Mouse (Mus musculus) stomach, postnatal 0 days (tissue): ENCODE measurements around the gene Caprin1. TPM values are rescaled to one million over a fixed set of nuclear protein-coding genes. Genes with fewer than 3 reads are reported as not detected.

ENCODE experiments used
- ATAC-seq: fragments of 200-750 bp; cut with Nextera tagmentation; 2 replicates; pipeline ENCODE4 v1.8.0; 2017; ENCODE audit not compliant: low FRiP score, low TSS enrichment
- DNase-seq: peaks from one replicate; pipeline ENCODE4 v3.0.0-alpha.2; 2016; ENCODE audit warnings: low spot score
- H3K27ac ChIP-seq: fragments of 300-500 bp; sonication (generic); replicated peaks from 2 replicates; pipeline ENCODE4 v1.5.1; 2014; ENCODE audit warnings: mild to moderate bottlenecking, control low read depth
- H3K27me3 ChIP-seq: fragments of 300-500 bp; sonication (generic); 2 replicates; pipeline ENCODE4 v1.6.1; 2014; ENCODE audit warnings: low read length; ENCODE audit not compliant: control insufficient read depth, insufficient read depth
- H3K36me3 ChIP-seq: fragments of 300-500 bp; sonication (generic); 2 replicates; pipeline ENCODE4 v1.6.1; 2014; ENCODE audit warnings: low read length, mixed read lengths; ENCODE audit not compliant: control insufficient read depth, insufficient read depth
- H3K4me1 ChIP-seq: fragments of 300-500 bp; sonication (generic); replicated peaks from 2 replicates; pipeline ENCODE4 v1.6.1; 2014; ENCODE audit warnings: antibody characterized with exemption; ENCODE audit not compliant: control insufficient read depth, insufficient read depth
- H3K4me2 ChIP-seq: fragments of 300-500 bp; sonication (generic); replicated peaks from 2 replicates; pipeline ENCODE4 v1.6.1; 2014; ENCODE audit warnings: low read depth, mild to moderate bottlenecking, control low read depth, moderate library complexity
- H3K4me3 ChIP-seq: fragments of 300-500 bp; sonication (generic); 2 replicates; pipeline ENCODE4 v1.5.1; 2014; ENCODE audit warnings: low read depth, low read length, control low read depth
- H3K9ac ChIP-seq: fragments of 300-500 bp; sonication (generic); 2 replicates; pipeline ENCODE4 v1.6.1; 2014; ENCODE audit warnings: mild to moderate bottlenecking, low read length, control low read depth, mixed read lengths
- H3K9me3 ChIP-seq: fragments of 300-500 bp; sonication (generic); 2 replicates; pipeline ENCODE4 v1.6.1; 2016; ENCODE audit warnings: low read length; ENCODE audit not compliant: control insufficient read depth
- CTCF ChIP-seq: IDR thresholded peaks from 2 replicates; pipeline ENCODE4 v1.5.1; 2016; ENCODE audit warnings: antibody characterized with exemption, low read depth, mild to moderate bottlenecking, moderate library complexity
- EP300 ChIP-seq: optimal IDR thresholded peaks from 2 replicates; pipeline ENCODE3; 2016; ENCODE audit warnings: antibody characterized with exemption
- WGBS: fragments of 180-500 bp; shearing (Covaris S2); extraction: QIAGEN DNeasy Blood & Tissue Kit; methylation state at CpG from one replicate; pipeline ENCODE4 v1.1.7; 2014; 5-methylcytosine and 5-hydroxymethylcytosine counted together
- polyA plus RNA-seq: library from polyadenylated mRNA; unstranded; fragments of >200 nt; fragmentation: Nextera tagmentation; extraction: Ambion mirVana; gene quantifications from 2 replicates; pipeline ENCODE4 v1.2.1, GENCODE M21; 2015

Gene Caprin1
- polyA plus RNA-seq, 1 experiment from 2014 or later = 87.0 TPM

DNA sequence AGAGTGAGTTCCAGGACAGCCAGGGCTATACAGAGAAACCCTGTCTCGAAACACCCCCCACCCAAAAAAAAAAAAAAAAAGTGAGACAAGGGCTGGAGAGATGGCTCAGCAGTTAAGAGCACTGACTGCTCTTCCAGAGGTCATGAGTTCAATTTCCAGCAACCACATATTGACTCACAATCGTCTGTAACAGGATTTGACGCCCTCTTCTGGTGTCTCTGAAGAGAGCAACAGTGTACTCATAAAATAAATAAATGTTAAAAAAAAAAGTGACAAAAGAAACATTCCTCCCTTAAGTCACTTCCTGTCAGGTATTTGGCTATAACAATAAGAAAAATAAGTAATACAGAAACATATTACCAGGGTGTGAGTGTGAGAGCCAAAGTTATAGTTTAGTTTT, 41.0 kb upstream of the Caprin1 start:
- H3K36me3 ChIP-seq = no peaks in the 10 kb centered on the region
- H3K4me1 ChIP-seq = no peaks in the 10 kb centered on the region
- H3K27ac ChIP-seq = no peak overlapping the region
- no peak overlapping the region for H3K9ac ChIP-seq
- no peaks in the 10 kb centered on the region for H3K9me3 ChIP-seq
- WGBS = 58% methylated on average over 3 of the region's 3 CpGs
- ATAC-seq = no peak
- TF ChIP-seq EP300 (no peak), CTCF (peak; percentile 32)
- DNase-seq = no peak
- no peak overlapping the region for H3K4me2 ChIP-seq
- no peaks in the 10 kb centered on the region for H3K27me3 ChIP-seq
- H3K4me3 ChIP-seq = no peak overlapping the region

DNA sequence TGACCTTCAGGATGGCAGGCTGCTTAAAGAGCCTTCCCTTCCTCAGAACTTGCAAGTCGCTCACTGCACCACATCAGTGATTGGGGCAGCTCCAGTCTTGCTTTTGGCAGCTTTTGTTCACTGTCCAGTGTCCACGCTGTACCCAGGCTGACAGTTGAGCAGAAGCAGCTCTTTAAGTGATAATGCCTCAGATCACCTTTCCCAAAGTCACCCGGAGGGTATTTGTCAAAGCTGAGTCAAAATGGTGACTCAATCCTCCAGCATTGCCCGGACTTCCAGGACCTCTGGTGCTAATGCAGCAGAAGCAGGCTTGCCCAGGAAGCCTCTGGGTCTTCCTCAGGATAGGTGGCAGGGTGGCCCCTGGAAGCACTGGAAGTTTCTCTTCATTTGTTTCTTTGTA, 39.7 kb upstream of the Caprin1 start:
- Histone ChIP-seq H3K9me3 (no peaks in the 10 kb centered on the region), H3K27me3 (no peaks in the 10 kb centered on the region), H3K4me2 (no peak overlapping the region), H3K9ac (no peak overlapping the region), H3K4me3 (no peak overlapping the region), H3K36me3 (no peaks in the 10 kb centered on the region), H3K4me1 (no peaks in the 10 kb centered on the region), H3K27ac (no peak overlapping the region)
- 62% methylated on average over 4 of the region's 4 CpGs for WGBS
- TF ChIP-seq CTCF (no peak), EP300 (no peak)
- ATAC-seq = no peak
- DNase-seq = no peak

DNA sequence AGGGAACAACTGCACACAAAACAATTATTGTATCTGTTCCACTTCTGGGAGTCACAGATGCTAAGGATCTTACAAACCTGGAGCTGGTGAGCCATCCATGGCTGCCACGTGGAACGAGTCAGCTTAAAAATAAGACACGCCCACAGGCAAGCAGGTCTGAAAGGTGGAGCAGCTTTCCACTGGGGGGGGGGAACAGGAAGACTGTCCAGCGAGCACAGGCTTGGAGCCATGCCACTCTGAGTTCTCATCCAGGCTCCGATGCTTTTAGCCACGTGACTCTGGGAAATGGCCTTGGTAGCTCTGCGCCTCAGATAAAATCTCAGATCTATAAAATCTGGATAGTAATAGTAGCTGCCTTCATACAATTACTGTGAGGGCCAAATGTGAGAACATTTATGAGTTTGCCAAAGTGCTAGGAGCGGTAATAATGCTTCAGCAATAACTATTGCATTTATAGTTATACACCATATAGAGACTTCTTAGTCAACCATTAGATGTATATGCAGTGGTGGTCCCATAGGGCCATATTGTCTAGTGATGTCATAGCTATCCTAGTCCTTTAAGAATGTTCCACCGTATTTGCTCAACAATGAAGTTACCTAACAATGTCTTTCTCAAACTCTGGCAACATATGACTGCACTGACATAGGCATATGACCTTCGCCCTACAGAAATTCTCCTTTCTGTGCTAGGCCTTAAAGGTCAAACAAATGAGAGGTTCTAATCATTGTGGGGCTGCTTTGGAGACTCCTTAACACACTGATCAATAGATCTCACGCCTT, 38.4 kb upstream of the Caprin1 start:
- H3K27me3 ChIP-seq = no peaks in the 10 kb centered on the region
- no peaks in the 10 kb centered on the region for H3K4me1 ChIP-seq
- DNase-seq (no peak), ATAC-seq (no peak)
- H3K27ac ChIP-seq = no peak overlapping the region
- H3K9me3 ChIP-seq = no peaks in the 10 kb centered on the region
- TF ChIP-seq CTCF (no peak), EP300 (no peak)
- 60% methylated on average over 11 of the region's 11 CpGs for WGBS
- no peak overlapping the region for H3K4me3 ChIP-seq
- no peaks in the 10 kb centered on the region for H3K36me3 ChIP-seq
- H3K4me2 ChIP-seq = no peak overlapping the region
- H3K9ac ChIP-seq = no peak overlapping the region

DNA sequence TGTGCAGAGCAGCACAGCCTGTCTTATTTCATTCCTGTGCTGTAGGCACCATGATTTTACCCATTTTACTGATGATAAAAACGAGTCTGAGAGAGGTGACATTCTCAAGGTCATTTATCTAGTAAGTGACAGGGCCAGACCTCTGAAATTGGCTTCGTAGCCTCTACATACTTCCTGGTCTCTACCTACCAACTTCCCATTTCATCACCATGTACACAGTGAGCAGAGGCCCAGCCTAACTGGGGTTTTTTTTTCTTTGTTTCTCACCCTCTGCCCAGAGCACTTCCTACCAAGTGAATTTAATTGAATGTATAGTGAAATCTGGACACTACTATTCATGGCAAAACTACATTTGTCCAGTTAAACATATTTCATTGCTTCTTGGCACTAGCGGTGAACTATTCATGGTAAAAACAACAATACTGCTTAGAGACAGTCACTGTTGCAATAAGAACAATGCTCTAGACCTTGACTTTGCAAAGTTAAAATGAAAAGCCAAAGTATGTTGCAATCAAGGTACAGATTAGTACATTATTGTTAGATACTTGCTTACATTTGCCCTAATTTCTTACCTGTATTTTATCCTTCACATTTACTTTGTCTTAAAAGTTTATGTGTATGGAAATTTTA, 36.5 kb upstream of the Caprin1 start:
- H3K9ac ChIP-seq = no peak overlapping the region
- no peak overlapping the region for H3K4me2 ChIP-seq
- no peak overlapping the region for H3K27ac ChIP-seq
- TF ChIP-seq EP300 = no peak
- TF ChIP-seq CTCF = no peak
- no peaks in the 10 kb centered on the region for H3K27me3 ChIP-seq
- no peak for ATAC-seq
- H3K4me1 ChIP-seq = no peaks in the 10 kb centered on the region
- no peaks in the 10 kb centered on the region for H3K36me3 ChIP-seq
- no peak overlapping the region for H3K4me3 ChIP-seq
- DNase-seq = no peak
- H3K9me3 ChIP-seq = no peaks in the 10 kb centered on the region
- 64% methylated on average over 3 of the region's 3 CpGs for WGBS

DNA sequence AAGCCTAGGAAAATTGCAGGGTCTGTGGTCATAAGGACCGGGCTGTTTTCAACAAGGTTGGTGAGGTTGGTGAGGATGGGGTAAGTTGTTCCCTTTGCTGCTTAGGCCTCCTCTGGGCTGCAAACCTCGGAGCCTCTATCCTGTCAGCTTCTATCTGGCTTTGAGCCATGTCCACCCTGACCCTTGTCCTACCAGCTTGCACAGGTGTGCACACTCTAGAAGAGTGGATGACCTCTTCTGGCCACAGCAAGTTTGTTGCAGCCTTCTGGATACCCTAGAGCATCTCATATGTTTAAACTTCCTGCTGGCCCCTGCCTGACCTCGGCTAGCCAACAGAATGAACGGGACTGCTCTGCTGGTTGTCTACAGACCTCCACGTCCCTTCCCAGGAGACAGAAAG, 35.5 kb upstream of the Caprin1 start:
- 39% methylated on average over 5 of the region's 5 CpGs for WGBS
- no peaks in the 10 kb centered on the region for H3K4me1 ChIP-seq
- H3K36me3 ChIP-seq = no peaks in the 10 kb centered on the region
- H3K27me3 ChIP-seq = no peaks in the 10 kb centered on the region
- DNase-seq (no peak), ATAC-seq (0 out of 2 replicates have a peak, but pooled peaks have one; percentile 53)
- no peak overlapping the region for H3K4me2 ChIP-seq
- no peaks in the 10 kb centered on the region for H3K9me3 ChIP-seq
- H3K4me3 ChIP-seq = no peak overlapping the region
- no peak overlapping the region for H3K27ac ChIP-seq
- TF ChIP-seq EP300 (no peak), CTCF (no peak)
- no peak overlapping the region for H3K9ac ChIP-seq

DNA sequence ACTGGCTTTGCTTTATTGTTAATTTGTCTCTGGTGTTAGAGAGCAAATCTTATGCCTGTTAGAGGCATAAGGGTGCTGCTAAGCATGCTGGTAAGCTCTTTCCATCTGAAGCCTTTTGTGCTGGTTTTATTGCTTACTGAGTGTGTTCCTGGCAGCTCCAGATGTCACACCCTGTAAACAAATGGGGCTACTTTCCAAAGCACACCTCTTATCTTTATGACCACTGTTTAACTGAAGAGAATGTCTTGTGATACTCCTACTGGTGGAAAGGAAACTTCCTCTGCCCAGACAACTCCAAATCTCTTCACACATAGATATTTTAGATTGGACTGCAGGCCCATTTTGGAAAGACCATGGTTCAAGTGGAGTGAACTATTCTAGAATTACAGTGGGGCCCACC, 31.5 kb upstream of the Caprin1 start:
- TF ChIP-seq CTCF (no peak), EP300 (no peak)
- Histone ChIP-seq H3K4me1 (no peaks in the 10 kb centered on the region), H3K9ac (no peak overlapping the region), H3K27me3 (no peaks in the 10 kb centered on the region), H3K27ac (no peak overlapping the region), H3K36me3 (no peaks in the 10 kb centered on the region), H3K4me2 (no peak overlapping the region), H3K4me3 (no peak overlapping the region), H3K9me3 (no peaks in the 10 kb centered on the region)
- DNase-seq (no peak), ATAC-seq (no peak)
